Comparison of ENCODE assay signal across 7 mouse cellular contexts in genomic region chr4:132946047-132947001, GRCm38 (mm10). TPM values are rescaled to one million over a fixed set of nuclear protein-coding genes. Genes with fewer than 3 reads are reported as not detected.
A peak's percentile ranks its signal among the peaks of the same experiment; 100 is the strongest.
DNase-seq lines count a peak whose midpoint lies in the region; ATAC-seq and TF ChIP-seq lines count a peak whose summit lies in the region.

No protein-coding gene starts in this region.

- TF ChIP-seq POLR2A in spleen, adult 2 months (IDR thresholded peaks at IDR 0.05; ENCODE audit: low read depth, low read length): peak; percentile 32

- peaks cover 13% of the 10 kb centered on the region for H3K4me1 ChIP-seq in forebrain, embryonic 15.5 days
- peaks cover 6% of the 10 kb centered on the region for H3K4me1 ChIP-seq in hindbrain, embryonic 11.5 days (replicated peaks; ENCODE audit: control insufficient read depth, insufficient read depth, low read length)
- H3K4me1 ChIP-seq in megakaryocyte, embryonic 14.5 days: peaks cover 77% of the 10 kb centered on the region
- H3K4me1 ChIP-seq in spleen, adult 2 months (ENCODE audit: control insufficient read depth, insufficient read depth, insufficient read length): peaks cover 23% of the 10 kb centered on the region; the same call in 1 of the 2 replicates

- peak overlapping the region; percentile 71 for H3K27ac ChIP-seq in forebrain, embryonic 15.5 days (replicated peaks)
- H3K27ac ChIP-seq in hindbrain, embryonic 11.5 days (ENCODE audit: low read depth, low read length): peak overlapping the region; percentile 17
- H3K27ac ChIP-seq in spleen, adult 2 months (ENCODE audit: insufficient read depth, low read length): peak overlapping the region; percentile 90

- H3K9ac ChIP-seq in forebrain, embryonic 15.5 days (replicated peaks): peak overlapping the region; percentile 27
- peak overlapping the region; percentile 55 for H3K9ac ChIP-seq in hindbrain, embryonic 11.5 days (ENCODE audit: low read depth, low read length)

- H3K27me3 ChIP-seq in forebrain, embryonic 15.5 days: no peaks in the 10 kb centered on the region
- no peaks in the 10 kb centered on the region for H3K27me3 ChIP-seq in hindbrain, embryonic 11.5 days (ENCODE audit: control insufficient read depth, insufficient read depth, low read length)
- H3K27me3 ChIP-seq in megakaryocyte, embryonic 14.5 days (replicated peaks): peaks cover under 1% of the 10 kb centered on the region
- H3K27me3 ChIP-seq in spleen, adult 2 months (ENCODE audit: control insufficient read depth, insufficient read depth, low read length): no peaks in the 10 kb centered on the region

- ATAC-seq in cerebellum, adult (ENCODE audit: insufficient number of reproducible peaks, low FRiP score, low TSS enrichment): peak; percentile 23; the same call in 1 of the 2 replicates
- ATAC-seq in forebrain, embryonic 15.5 days (replicated peaks): peak; percentile 59
- peak; percentile 71; the same call in 1 of the 2 replicates for ATAC-seq in hindbrain, embryonic 11.5 days (ENCODE audit: low FRiP score)

- H3K36me3 ChIP-seq in forebrain, embryonic 15.5 days: no peaks in the 10 kb centered on the region
- H3K36me3 ChIP-seq in hindbrain, embryonic 11.5 days (ENCODE audit: control insufficient read depth, insufficient read depth, low read length): no peaks in the 10 kb centered on the region
- no peaks in the 10 kb centered on the region for H3K36me3 ChIP-seq in megakaryocyte, embryonic 14.5 days (replicated peaks; ENCODE audit: low read length)
- H3K36me3 ChIP-seq in spleen, adult 2 months (ENCODE audit: control insufficient read depth, insufficient read depth, low read length): no peaks in the 10 kb centered on the region

- peak overlapping the region; percentile 43 for H3K4me2 ChIP-seq in forebrain, embryonic 15.5 days (replicated peaks)
- peak overlapping the region; percentile 34 for H3K4me2 ChIP-seq in hindbrain, embryonic 11.5 days (replicated peaks; ENCODE audit: low read depth, low read length)

- H3K4me3 ChIP-seq in forebrain, embryonic 15.5 days: peak overlapping the region; percentile 16
- H3K4me3 ChIP-seq in hindbrain, embryonic 11.5 days (ENCODE audit: low read depth, low read length): 0 out of 2 replicates have a peak overlapping the region, but pooled peaks have one; percentile 3
- peak overlapping the region; percentile 86 for H3K4me3 ChIP-seq in megakaryocyte, embryonic 14.5 days (replicated peaks)
- peak overlapping the region; percentile 34; the same call in 1 of the 2 replicates for H3K4me3 ChIP-seq in spleen, adult 2 months (ENCODE audit: extremely low read depth, insufficient read depth, insufficient read length)

- TF ChIP-seq CTCF in spleen, adult 2 months (IDR thresholded peaks at IDR 0.05; ENCODE audit: extremely low read depth, insufficient read depth, insufficient read length, insufficient replicate concordance): no peak

- no peaks in the 10 kb centered on the region for H3K9me3 ChIP-seq in forebrain, embryonic 15.5 days
- no peaks in the 10 kb centered on the region for H3K9me3 ChIP-seq in hindbrain, embryonic 11.5 days (ENCODE audit: control insufficient read depth, low read length)
- no peaks in the 10 kb centered on the region for H3K9me3 ChIP-seq in megakaryocyte, embryonic 14.5 days

- peak; percentile 26 for DNase-seq in MEL-GATA-1-ER (ENCODE audit: extremely low read depth, low read depth)
- DNase-seq in hindbrain, embryonic 11.5 days (ENCODE audit: low spot score): peak; percentile 73
- DNase-seq in left cerebral cortex, postnatal 14 days (ENCODE audit: low spot score in 2 of 2): peak; percentile 32 to 55
- peak; percentile 45 to 85 for DNase-seq in spleen, adult 2 months (ENCODE audit: low read depth in 1 of 2, low spot score in 2 of 2)

- 14% methylated on average over 27 of the region's 27 CpGs for WGBS in forebrain, embryonic 15.5 days
- WGBS in hindbrain, embryonic 11.5 days: 15% methylated on average over 27 of the region's 27 CpGs
- WGBS in spleen, adult 2 months: 16% methylated on average over 27 of the region's 27 CpGs

- intact Hi-C loops in left cerebral cortex, postnatal 14 days (cut with DNase I): loop anchor here (5.0 to 10.0 kb wide), 2 partner anchors 268 to 351 kb away; partner anchors contain the start of genes Cd164l2 and Gpr3

RNA-seq across cellular contexts. Expression of gene Fam76a, which starts 24.0 kb away (rescaled TPM):
- polyA plus RNA-seq in forebrain, embryonic 15.5 days (2015; fragmentation: Nextera tagmentation; extraction: Ambion mirVana): 51.2 and 52.4 TPM in 2 replicates
- 29.7 and 31.9 TPM in 2 replicates for polyA plus RNA-seq in hindbrain, embryonic 11.5 days (2014; fragmentation: Nextera tagmentation; extraction: Ambion mirVana)
- 10 to 100 TPM; 34.7 to 38.6 TPM for total RNA-seq in left cerebral cortex, postnatal 14 days (2021)
- 9.4 and 13.8 TPM in 2 replicates for polyA plus RNA-seq in megakaryocyte, embryonic 14.5 days (2012; ENCODE audit: insufficient read depth, low replicate concordance)
- 7.2 and 9.1 TPM in 2 replicates for polyA plus RNA-seq in spleen, adult 2 months (2012; rRNA removed)

RNA-seq across cellular contexts. Expression of gene Fgr, which starts 27.6 kb away (rescaled TPM):
- 0.06 TPM in 1 of 2 replicates, not detected in the other for polyA plus RNA-seq in forebrain, embryonic 15.5 days (2015; fragmentation: Nextera tagmentation; extraction: Ambion mirVana)
- polyA plus RNA-seq in hindbrain, embryonic 11.5 days (2014; fragmentation: Nextera tagmentation; extraction: Ambion mirVana): 0.08 and 0.34 TPM in 2 replicates
- not detected for total RNA-seq in left cerebral cortex, postnatal 14 days (2021)
- 4.8 TPM in 1 of 2 replicates, not detected in the other for polyA plus RNA-seq in megakaryocyte, embryonic 14.5 days (2012; ENCODE audit: insufficient read depth, low replicate concordance)
- 37.5 and 39.9 TPM in 2 replicates for polyA plus RNA-seq in spleen, adult 2 months (2012; rRNA removed)

Comparison
In these comparisons a context has a peak if more than half of its experiments do, and no peak if none do; other contexts are left out.
1. Peak in every context shown above with its lines: DNase-seq, ATAC-seq, H3K4me3 ChIP-seq and H3K27ac ChIP-seq.
2. H3K27ac ChIP-seq: peak in every context shown above with its lines; median percentile 90 in spleen, adult 2 months; 71 in forebrain, embryonic 15.5 days; 17 in hindbrain, embryonic 11.5 days.
3. H3K4me3 ChIP-seq: peak in every context shown above with its lines; median percentile 86 in megakaryocyte, embryonic 14.5 days; 34 in spleen, adult 2 months; 16 in forebrain, embryonic 15.5 days; 3 in hindbrain, embryonic 11.5 days.